Mouse (Mus musculus) neural tube, embryonic 15.5 days (tissue): ENCODE data around the gene Plekha3. TPM values are rescaled to one million over a fixed set of nuclear protein-coding genes. Genes with fewer than 3 reads are reported as not detected.

Source experiments
- ATAC-seq: fragments of 200-750 bp; cut with Nextera tagmentation; 2 replicates; pipeline ENCODE4 v1.8.0; 2017; ENCODE audit warnings: mild to moderate bottlenecking, moderate TSS enrichment, moderate library complexity; ENCODE audit not compliant: low FRiP score
- H3K27ac ChIP-seq: fragments of 300-500 bp; sonication (generic); replicated peaks from 2 replicates; pipeline ENCODE4 v1.5.1; 2015; ENCODE audit warnings: mild to moderate bottlenecking, inconsistent platforms
- H3K27me3 ChIP-seq: fragments of 300-500 bp; sonication (generic); replicated peaks from 2 replicates; pipeline ENCODE4 v1.6.1; 2015; ENCODE audit warnings: inconsistent platforms
- H3K36me3 ChIP-seq: fragments of 300-500 bp; sonication (generic); 2 replicates; pipeline ENCODE4 v1.6.1; 2015; ENCODE audit warnings: inconsistent platforms
- H3K4me1 ChIP-seq: fragments of 300-500 bp; sonication (generic); 2 replicates; pipeline ENCODE4 v1.6.1; 2015; ENCODE audit warnings: inconsistent platforms
- H3K4me2 ChIP-seq: fragments of 300-500 bp; sonication (generic); 2 replicates; pipeline ENCODE4 v1.6.1; 2015; ENCODE audit warnings: inconsistent platforms, mild to moderate bottlenecking, moderate library complexity
- H3K4me3 ChIP-seq: fragments of 300-500 bp; sonication (generic); replicated peaks from 2 replicates; pipeline ENCODE4 v1.5.1; 2015; ENCODE audit warnings: mild to moderate bottlenecking, inconsistent platforms
- H3K9ac ChIP-seq: fragments of 300-500 bp; sonication (generic); replicated peaks from 2 replicates; pipeline ENCODE4 v1.6.1; 2015; ENCODE audit warnings: mild to moderate bottlenecking, inconsistent platforms
- H3K9me3 ChIP-seq: fragments of 300-500 bp; sonication (generic); replicated peaks from 2 replicates; pipeline ENCODE4 v1.6.1; 2016; ENCODE audit warnings: inconsistent platforms
- WGBS: fragments of 180-500 bp; shearing (Covaris S2); methylation state at CpG from one replicate; pipeline ENCODE4 v1.1.7; 2015; ENCODE audit warnings: mixed read lengths; 5-methylcytosine and 5-hydroxymethylcytosine counted together
- polyA plus RNA-seq: library from polyadenylated mRNA; unstranded; fragments of >200 nt; fragmentation: Nextera tagmentation; extraction: Ambion mirVana; gene quantifications from 2 replicates; pipeline ENCODE4 v1.2.1, GENCODE M21; 2015

The Plekha3 gene
- polyA plus RNA-seq: 11.0 and 12.5 TPM in 2 replicates

- ATAC-seq: peak; percentile 80
- peak within 1 kb of the TSS; percentile 76 for H3K4me3 ChIP-seq
- H3K9ac ChIP-seq: peak within 1 kb of the TSS; percentile 86
- no peaks in the 10 kb centered on the region for H3K27me3 ChIP-seq
- WGBS: 4% methylated on average over 51 of the region's 52 CpGs
- H3K4me1 ChIP-seq: peaks cover 44% of the 10 kb centered on the region
- peak within 1 kb of the TSS; percentile 85 for H3K27ac ChIP-seq
- H3K9me3 ChIP-seq: no peaks in the 10 kb centered on the region
- H3K4me2 ChIP-seq: peak within 1 kb of the TSS; percentile 72
- H3K36me3 ChIP-seq: no peaks in the 10 kb centered on the region
These were observed at the start of gene Plekha3 for GRCm38 (mm10) chr2:76674725-76675427. TSS of gene Plekha3 (plus strand) at chr2:76675281.

GRCm38 (mm10) chr2:76630293-76630692, 44.8 kb upstream of the Plekha3 start:
- Histone ChIP-seq H3K27ac (no peak overlapping the region), H3K9ac (no peak overlapping the region), H3K36me3 (peaks cover 85% of the 10 kb centered on the region), H3K4me2 (no peak overlapping the region), H3K4me3 (no peak overlapping the region), H3K4me1 (no peaks in the 10 kb centered on the region), H3K9me3 (no peaks in the 10 kb centered on the region; the same call in 1 of the 2 replicates), H3K27me3 (no peaks in the 10 kb centered on the region)
- WGBS: 94% methylated on average over 12 of the region's 12 CpGs
- no peak for ATAC-seq

- H3K4me3 ChIP-seq: no peak overlapping the region
- no peak overlapping the region for H3K27ac ChIP-seq
- H3K27me3 ChIP-seq: no peaks in the 10 kb centered on the region
- 85% methylated on average over 4 of the region's 4 CpGs for WGBS
- peaks cover 86% of the 10 kb centered on the region for H3K36me3 ChIP-seq
- H3K4me2 ChIP-seq: no peak overlapping the region
- H3K4me1 ChIP-seq: no peaks in the 10 kb centered on the region
- no peak overlapping the region for H3K9ac ChIP-seq
- H3K9me3 ChIP-seq: no peaks in the 10 kb centered on the region; the same call in 1 of the 2 replicates
- ATAC-seq: no peak
These were observed 43.5 kb upstream of the Plekha3 start for GRCm38 (mm10) chr2:76631600-76631999.

- Histone ChIP-seq H3K27ac (no peak overlapping the region), H3K4me2 (no peak overlapping the region), H3K4me1 (no peaks in the 10 kb centered on the region), H3K4me3 (no peak overlapping the region), H3K9me3 (no peaks in the 10 kb centered on the region), H3K36me3 (peaks cover 60% of the 10 kb centered on the region), H3K27me3 (no peaks in the 10 kb centered on the region), H3K9ac (no peak overlapping the region)
- 92% methylated on average over 2 of the region's 2 CpGs for WGBS
- no peak for ATAC-seq
These were observed 35.4 kb upstream of the Plekha3 start for GRCm38 (mm10) chr2:76639637-76640036.

GRCm38 (mm10) chr2:76643801-76644200, 31.3 kb upstream of the Plekha3 start:
- peaks cover 28% of the 10 kb centered on the region for H3K36me3 ChIP-seq
- H3K4me2 ChIP-seq: no peak overlapping the region
- no peak overlapping the region for H3K4me3 ChIP-seq
- H3K9me3 ChIP-seq: no peaks in the 10 kb centered on the region
- no peaks in the 10 kb centered on the region for H3K27me3 ChIP-seq
- peaks cover 23% of the 10 kb centered on the region for H3K4me1 ChIP-seq
- no peak for ATAC-seq
- H3K9ac ChIP-seq: no peak overlapping the region
- no peak overlapping the region for H3K27ac ChIP-seq

- Histone ChIP-seq H3K4me3 (peak overlapping the region; percentile 86), H3K27me3 (no peaks in the 10 kb centered on the region)
These were observed 27.6 kb upstream of the Plekha3 start for GRCm38 (mm10) chr2:76647441-76647869.

GRCm38 (mm10) chr2:76647883-76648570, 27.1 kb upstream of the Plekha3 start, which contains the start of the genes Prkra and Pjvk:
TSS of gene Prkra (minus strand) at chr2:76648015.
TSS of gene Pjvk (plus strand) at chr2:76648476.
- Histone ChIP-seq H3K27ac (peak within 1 kb of the TSS; percentile 96), H3K9me3 (no peaks in the 10 kb centered on the region), H3K27me3 (no peaks in the 10 kb centered on the region), H3K36me3 (peaks cover 2% of the 10 kb centered on the region; the same call in 1 of the 2 replicates), H3K9ac (peak within 1 kb of the TSS; percentile 85), H3K4me3 (peak within 1 kb of the TSS; percentile 86), H3K4me2 (peak within 1 kb of the TSS; percentile 75), H3K4me1 (peaks cover 25% of the 10 kb centered on the region)
- WGBS: under 1% methylated on average over 40 of the region's 42 CpGs
- peak; percentile 98 for ATAC-seq

More at GRCm38 (mm10) chr2:76647441-76647869, 27.6 kb upstream of the Plekha3 start:
- Histone ChIP-seq H3K4me1 (peaks cover 25% of the 10 kb centered on the region), H3K36me3 (peaks cover 6% of the 10 kb centered on the region), H3K9me3 (no peaks in the 10 kb centered on the region), H3K27ac (peak overlapping the region; percentile 96), H3K9ac (peak overlapping the region; percentile 85), H3K4me2 (peak overlapping the region; percentile 75)
- peak; percentile 65 for ATAC-seq
- WGBS: under 1% methylated on average over 27 of the region's 32 CpGs

- Histone ChIP-seq H3K4me3 (peak overlapping the region; percentile 86), H3K9me3 (no peaks in the 10 kb centered on the region), H3K27me3 (no peaks in the 10 kb centered on the region), H3K36me3 (no peaks in the 10 kb centered on the region), H3K4me2 (peak overlapping the region; percentile 75), H3K9ac (peak overlapping the region; percentile 51), H3K4me1 (peaks cover 25% of the 10 kb centered on the region), H3K27ac (peak overlapping the region; percentile 96)
- peak; percentile 40 for ATAC-seq
- WGBS: 31% methylated on average over 13 of the region's 13 CpGs
These were observed 26.4 kb upstream of the Plekha3 start for GRCm38 (mm10) chr2:76648666-76649141.

- Histone ChIP-seq H3K27me3 (no peaks in the 10 kb centered on the region), H3K36me3 (no peaks in the 10 kb centered on the region), H3K4me1 (peaks cover 6% of the 10 kb centered on the region), H3K27ac (no peak overlapping the region), H3K9ac (no peak overlapping the region), H3K4me3 (no peak overlapping the region), H3K9me3 (no peaks in the 10 kb centered on the region), H3K4me2 (no peak overlapping the region)
- WGBS: 95% methylated on average over 4 of the region's 4 CpGs
- no peak for ATAC-seq
These were observed 22.0 kb upstream of the Plekha3 start for GRCm38 (mm10) chr2:76653070-76653469.

- no peak overlapping the region for H3K4me3 ChIP-seq
- H3K9ac ChIP-seq: no peak overlapping the region
- no peak for ATAC-seq
- H3K4me1 ChIP-seq: no peaks in the 10 kb centered on the region
- H3K4me2 ChIP-seq: no peak overlapping the region
- no peaks in the 10 kb centered on the region for H3K27me3 ChIP-seq
- H3K27ac ChIP-seq: no peak overlapping the region
- H3K36me3 ChIP-seq: no peaks in the 10 kb centered on the region
- H3K9me3 ChIP-seq: no peaks in the 10 kb centered on the region
- 75% methylated on average over 5 of the region's 5 CpGs for WGBS
These were observed 20.4 kb upstream of the Plekha3 start for GRCm38 (mm10) chr2:76654646-76655045.

GRCm38 (mm10) chr2:76655444-76655843, 19.6 kb upstream of the Plekha3 start:
- ATAC-seq: no peak
- no peak overlapping the region for H3K4me2 ChIP-seq
- 73% methylated on average over 3 of the region's 3 CpGs for WGBS

More at GRCm38 (mm10) chr2:76655444-76655843, 19.6 kb upstream of the Plekha3 start:
- Histone ChIP-seq H3K36me3 (no peaks in the 10 kb centered on the region), H3K4me1 (no peaks in the 10 kb centered on the region), H3K9me3 (no peaks in the 10 kb centered on the region), H3K27me3 (no peaks in the 10 kb centered on the region), H3K27ac (no peak overlapping the region), H3K9ac (no peak overlapping the region), H3K4me3 (no peak overlapping the region)
